Mouse (Mus musculus) adrenal gland, postnatal 25 days (tissue): ENCODE data around the gene Nlrc3. TPM values are rescaled to one million over a fixed set of nuclear protein-coding genes. Genes with fewer than 3 reads are reported as not detected.
A peak's percentile ranks its signal among the peaks of the same experiment; 100 is the strongest.

Experiments used
- DNase-seq: peaks from one replicate; pipeline ENCODE4 v3.0.0; 2021; ENCODE audit warnings: mixed read lengths
- microRNA-seq, 2 experiments: library from miRNA; unstranded; fragments of <30 nt; microRNA quantifications; one replicate each; pipeline ENCODE4 v1.2.0; 2021
- total RNA-seq: library from RNA; stranded (reverse); gene quantifications from 2 replicates; pipeline ENCODE4 v1.2.3, GENCODE M21; 2021

Nlrc3 gene
- total RNA-seq, 1 experiment from 2014 or later = 4.3 TPM

DNA sequence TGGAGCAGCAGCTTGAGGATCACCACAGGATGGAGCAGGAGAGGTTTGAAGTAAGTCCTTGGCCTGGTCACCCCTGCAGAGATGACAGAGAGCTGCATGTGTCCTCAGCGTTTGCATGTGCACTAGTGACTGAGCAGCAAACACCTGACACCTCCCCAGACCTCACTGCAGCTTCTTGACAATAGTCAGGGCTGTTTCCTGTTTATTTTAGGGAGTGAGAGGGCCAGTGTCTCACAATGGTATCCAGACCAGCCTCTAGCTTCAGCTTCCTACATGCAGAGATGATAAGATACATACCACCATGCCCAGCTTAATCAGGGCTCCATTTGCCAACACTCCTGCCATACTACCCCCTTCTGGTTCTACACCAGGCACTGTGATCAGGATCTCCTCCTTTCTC, 47.9 kb downstream of the Nlrc3 start:
- no peak for DNase-seq

- DNase-seq = no peak
Measured at GRCm38 (mm10) chr16:3923966-3924365, 52.5 kb downstream of the Nlrc3 start.

- no peak for DNase-seq
Measured at GRCm38 (mm10) chr16:3923515-3923914, 52.9 kb downstream of the Nlrc3 start.

GRCm38 (mm10) chr16:3920756-3921155, 55.7 kb downstream of the Nlrc3 start:
- no peak for DNase-seq

- DNase-seq = no peak
Measured at GRCm38 (mm10) chr16:3909118-3909517, 67.3 kb downstream of the Nlrc3 start.

GRCm38 (mm10) chr16:3908537-3909111, 67.8 kb downstream of the Nlrc3 start, which contains the start of the genes 1700037C18Rik and Cluap1:
TSS of gene 1700037C18Rik (minus strand) at chr16:3908689.
TSS of gene Cluap1 (plus strand) at chr16:3908801.
- peak; percentile 90 for DNase-seq

DNA sequence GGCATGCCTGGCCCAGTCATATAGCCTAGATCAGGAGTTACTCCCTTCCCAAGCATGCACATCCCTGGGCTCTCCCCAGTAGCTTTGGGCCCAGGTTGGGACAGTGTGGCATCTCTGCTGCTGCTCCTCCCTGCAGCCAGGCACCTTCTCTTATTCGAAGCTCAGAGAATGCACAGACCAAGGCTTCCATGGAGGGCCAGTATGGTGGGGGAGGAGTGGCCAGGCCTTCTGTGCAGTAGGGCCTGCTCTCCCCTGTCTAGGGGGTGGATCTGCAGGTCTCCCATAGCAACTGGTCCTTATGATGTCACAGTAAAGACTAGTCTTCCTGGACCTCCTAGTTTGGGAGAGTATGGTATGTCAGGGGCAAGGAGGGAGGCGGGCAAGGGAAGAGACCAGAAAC, 69.0 kb downstream of the Nlrc3 start:
- no peak for DNase-seq

DNA sequence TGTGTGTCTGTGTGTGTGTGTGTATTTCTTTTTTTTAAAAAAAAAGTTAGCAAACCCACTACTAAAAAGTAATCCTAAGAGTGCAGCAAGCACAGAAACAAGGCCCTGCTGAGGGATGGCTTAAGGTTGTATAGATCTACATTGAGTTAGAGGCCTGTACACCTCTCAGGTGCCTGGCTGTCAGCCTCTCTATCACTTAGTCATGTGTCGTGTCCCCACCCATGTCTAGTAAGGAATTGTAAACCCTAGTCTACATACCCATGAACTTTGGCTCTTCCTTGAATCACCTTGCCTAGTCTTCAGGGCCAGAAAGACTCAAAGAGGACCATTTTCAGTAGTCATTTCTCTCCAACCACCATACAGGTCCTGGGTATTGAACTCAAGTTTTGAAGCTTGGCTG, 79.9 kb downstream of the Nlrc3 start:
- DNase-seq = no peak

- no peak for DNase-seq
Measured at GRCm38 (mm10) chr16:3896046-3896445, 80.4 kb downstream of the Nlrc3 start.

DNA sequence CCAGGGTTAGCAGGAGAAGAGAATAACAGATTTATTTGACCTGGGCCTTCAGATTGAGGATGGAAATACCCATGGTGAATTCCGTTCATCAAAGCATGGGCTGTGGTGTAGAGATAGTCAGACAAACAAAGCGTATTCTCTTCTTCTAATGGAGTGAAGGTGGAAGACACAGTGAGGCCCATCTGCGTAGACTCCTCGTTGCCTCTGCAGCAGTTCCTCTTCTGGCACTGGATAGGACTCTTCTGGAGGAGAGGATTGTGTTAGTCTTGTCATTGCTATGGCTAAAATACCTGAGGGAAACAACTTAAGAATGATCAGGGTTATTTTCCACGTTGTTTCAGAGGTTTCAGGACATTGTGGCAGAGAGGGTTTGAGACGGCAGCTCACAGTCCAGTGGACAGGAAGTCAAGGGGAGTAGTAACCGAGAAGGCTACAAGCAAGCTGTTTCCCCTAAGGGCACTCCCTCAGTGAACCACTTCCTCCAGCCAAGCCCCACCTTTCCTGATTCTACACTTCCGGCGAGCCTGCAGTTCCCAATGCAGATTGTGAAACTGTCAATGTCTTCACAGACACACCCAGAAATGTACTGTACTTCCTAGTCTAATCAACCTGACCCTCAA, 81.1 kb downstream of the Nlrc3 start:
- DNase-seq = no peak

Small RNA genes within 50 kb of the gene (microRNA-seq; reads per million reads assigned to microRNA genes)
- 0 reads per million in 2 experiments for gene Gm23493

Other genes with a start within 250 kb of the Nlrc3 start
- 21.4 and 26.1 TPM in 2 replicates for gene Zfp263, start 232.5 kb downstream of the Nlrc3 start, total RNA-seq
- gene Olfr15, start 145.8 kb downstream of the Nlrc3 start, total RNA-seq = not detected in 2 replicates
- gene Zfp174, start 129.4 kb downstream of the Nlrc3 start, total RNA-seq = 13.8 and 18.1 TPM in 2 replicates
- 103 and 104 TPM in 2 replicates for gene Naa60, start 104.3 kb downstream of the Nlrc3 start, total RNA-seq
- gene Zfp597, start 92.1 kb downstream of the Nlrc3 start, total RNA-seq = 24.4 TPM in 2 replicates
- 1.5 and 1.8 TPM in 2 replicates for gene Gm20695, start 92.0 kb downstream of the Nlrc3 start, total RNA-seq
- gene 1700037C18Rik, start 67.9 kb downstream of the Nlrc3 start, total RNA-seq = 2.7 and 4.4 TPM in 2 replicates
- 18.4 and 23.0 TPM in 2 replicates for gene Cluap1, start 67.8 kb downstream of the Nlrc3 start, total RNA-seq
- 26.7 and 33.7 TPM in 2 replicates for gene Slx4, start 27.1 kb upstream of the Nlrc3 start, total RNA-seq
- not detected in 2 replicates for gene Dnase1, start 60.3 kb upstream of the Nlrc3 start, total RNA-seq
- 209 TPM in 2 replicates for gene Trap1, start 101.2 kb upstream of the Nlrc3 start, total RNA-seq
- 66.2 and 71.0 TPM in 2 replicates for gene Crebbp, start 237.4 kb upstream of the Nlrc3 start, total RNA-seq